Mouse (Mus musculus) CD4-positive, CD25-positive, alpha-beta regulatory T cell, adult 4 months (primary cell): Measurements from ENCODE around the gene A630010A05Rik. TPM values are rescaled to one million over a fixed set of nuclear protein-coding genes. Genes with fewer than 3 reads are reported as not detected.
"Not testable (repeated sequence)": the region's sequence is repeated elsewhere in the genome, so short reads cannot be mapped to it uniquely, and the experiment has no call there.

Experiments used
- ATAC-seq: one replicate; pipeline ENCODE4 v1.8.0; 2017
- polyA plus RNA-seq, 2 experiments: library from polyadenylated mRNA; unstranded; fragments of 100-300 nt; shearing (Covaris generic); gene quantifications; one replicate each; pipeline ENCODE4 v1.2.1; 2017

The A630010A05Rik gene
- polyA plus RNA-seq = not detected

DNA sequence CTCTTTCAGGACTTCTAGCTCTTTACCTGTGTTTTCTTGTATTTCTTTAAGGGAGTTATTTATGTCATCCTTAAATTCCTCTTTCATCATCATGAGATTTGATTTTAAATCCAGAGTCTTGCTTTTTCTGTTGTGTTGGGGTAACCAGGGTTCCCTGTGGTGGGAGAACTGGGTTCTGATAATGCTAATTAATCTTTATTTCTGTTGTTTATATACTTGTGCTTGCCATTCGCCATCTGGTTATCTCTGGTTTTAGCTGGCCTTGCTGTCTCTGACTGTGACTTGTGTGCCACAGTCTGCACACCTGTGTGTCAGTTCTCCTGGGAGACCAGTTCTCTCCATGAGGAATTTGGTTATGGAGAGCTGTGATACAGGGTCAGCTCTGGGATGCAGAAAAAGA lies at the start of gene A630010A05Rik:
A630010A05Rik (plus strand) TSS at position 301 of the 400 bp plus-strand sequence.
- no peak for ATAC-seq

DNA sequence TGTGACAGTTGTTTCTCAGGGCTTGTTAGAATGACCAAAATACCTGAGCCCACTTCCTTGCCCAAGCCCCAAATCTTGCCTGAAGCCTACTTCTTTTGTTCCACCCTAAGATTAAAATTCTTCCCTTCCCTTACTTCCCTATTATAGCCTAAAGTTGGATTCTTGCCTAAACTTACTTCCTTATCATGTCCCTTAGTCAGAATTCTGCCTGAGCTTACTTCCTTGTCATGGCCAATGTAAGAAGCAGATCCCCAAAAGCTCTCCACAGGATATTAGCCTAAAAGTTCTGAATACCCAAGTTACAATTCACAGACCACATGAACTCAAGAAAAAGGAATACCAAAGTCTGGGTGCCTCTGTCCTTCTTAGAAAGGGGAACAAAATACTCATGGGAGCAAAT lies 26.4 kb upstream of the A630010A05Rik start:
- ATAC-seq = no peak

DNA sequence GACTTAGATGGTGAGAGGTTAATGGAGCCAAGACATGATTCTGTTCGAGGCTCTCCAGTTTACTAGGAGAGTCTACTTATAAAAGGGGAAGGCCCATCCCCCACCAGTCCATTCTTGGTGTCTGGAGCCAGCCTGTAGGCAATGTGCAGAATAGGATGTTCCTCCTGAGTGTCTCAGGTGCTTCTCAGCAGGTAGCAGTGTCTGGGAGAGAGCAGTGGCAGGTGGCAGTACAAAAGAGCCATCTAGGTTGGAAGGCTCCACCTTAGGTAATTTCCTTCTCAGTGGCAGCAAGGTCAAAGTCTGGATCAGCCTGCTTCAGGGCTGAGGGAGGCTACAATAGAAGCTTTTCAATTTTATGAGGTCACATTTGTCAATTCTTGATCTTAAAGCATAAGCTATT lies 4.9 kb upstream of the A630010A05Rik start:
- ATAC-seq = not testable (repeated sequence)

Other genes with a start within 250 kb of the A630010A05Rik start
- 100 to 1,000 TPM; 103 to 131 TPM for gene Fopnl, start 244.9 kb upstream of the A630010A05Rik start, polyA plus RNA-seq
- 10 to 100 TPM; 20.8 to 40.1 TPM for gene Abcc1, start 200.8 kb upstream of the A630010A05Rik start, polyA plus RNA-seq